Mouse (Mus musculus): ENCODE data around the gene Abcc12.

DNA sequence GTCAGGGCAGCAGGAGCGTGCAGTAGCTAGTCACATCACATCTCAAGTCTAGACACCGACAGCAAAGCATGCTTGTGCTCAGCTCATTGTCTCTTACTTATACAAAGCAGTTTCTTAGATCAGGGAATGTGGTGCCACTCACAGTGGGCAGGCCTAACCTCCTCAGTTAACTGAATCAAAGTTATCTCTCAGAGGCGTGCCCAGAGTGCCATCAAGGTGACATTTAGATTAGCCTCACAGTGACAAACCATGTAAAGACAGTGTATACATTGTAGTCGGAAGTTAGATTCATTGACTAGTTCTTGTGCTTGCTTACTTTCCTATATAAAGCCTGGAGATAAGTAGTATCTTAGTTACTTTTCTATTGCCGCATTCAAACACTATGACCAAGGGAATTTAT, 49.7 kb upstream of the Abcc12 start:
- no peak for TF ChIP-seq GATA1 (IDR thresholded peaks at IDR 0.05; ENCODE audit: low read depth, low read length)
- no peak for TF ChIP-seq ZC3H11A (IDR thresholded peaks at IDR 0.05; ENCODE audit: low read depth, low read length)
- TF ChIP-seq SIN3A (IDR thresholded peaks at IDR 0.05; ENCODE audit: low read length): no peak
- no peak for TF ChIP-seq RCOR1 (IDR thresholded peaks at IDR 0.05; ENCODE audit: low read depth, low read length)

Data from MEL (cell line).